Mouse (Mus musculus): ENCODE data around the gene Pts.
A peak's percentile ranks its signal among the peaks of the same experiment; 100 is the strongest.

Pts gene

DNA sequence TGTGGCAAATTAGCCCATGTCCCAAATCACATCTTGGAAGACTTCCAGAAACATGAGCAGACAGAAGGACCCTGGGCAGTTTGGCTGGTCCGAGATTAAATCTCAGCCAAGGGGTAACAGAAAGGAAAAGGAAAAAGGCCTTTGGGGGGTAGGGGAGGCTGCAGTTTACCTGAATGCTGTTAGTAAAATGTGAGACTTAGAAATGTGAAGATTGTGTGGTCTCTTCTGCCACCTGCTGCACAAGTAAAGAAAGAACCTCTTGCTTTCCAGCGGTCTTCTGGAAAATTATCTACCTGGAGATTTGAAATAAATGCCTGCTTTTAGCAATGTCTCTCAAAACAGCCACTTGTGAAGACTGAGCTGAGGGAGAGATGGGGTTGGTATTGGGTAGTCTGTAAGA, 2.4 kb upstream of the Pts start:
- DNase-seq = no peak

DNA sequence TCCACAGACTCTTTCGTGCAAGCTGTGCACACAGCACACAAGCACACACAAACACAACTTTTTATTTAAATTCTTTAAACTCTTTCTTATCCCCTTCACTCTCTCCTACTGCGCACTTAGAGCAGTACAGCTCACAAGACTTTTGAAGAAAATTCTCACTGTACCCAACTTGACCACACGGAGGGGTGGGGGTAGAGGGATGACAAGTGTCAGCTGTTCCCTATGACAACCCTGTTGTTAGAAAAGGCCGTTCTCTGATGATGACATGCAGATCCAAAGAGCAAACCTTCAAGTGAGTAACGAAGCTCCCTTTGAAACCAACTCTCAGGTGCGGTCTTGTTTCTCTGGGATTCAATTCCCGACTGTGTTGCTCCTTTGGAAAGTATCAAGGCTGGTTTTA, 664 bp downstream of the Pts start:
- DNase-seq = no peak

DNA sequence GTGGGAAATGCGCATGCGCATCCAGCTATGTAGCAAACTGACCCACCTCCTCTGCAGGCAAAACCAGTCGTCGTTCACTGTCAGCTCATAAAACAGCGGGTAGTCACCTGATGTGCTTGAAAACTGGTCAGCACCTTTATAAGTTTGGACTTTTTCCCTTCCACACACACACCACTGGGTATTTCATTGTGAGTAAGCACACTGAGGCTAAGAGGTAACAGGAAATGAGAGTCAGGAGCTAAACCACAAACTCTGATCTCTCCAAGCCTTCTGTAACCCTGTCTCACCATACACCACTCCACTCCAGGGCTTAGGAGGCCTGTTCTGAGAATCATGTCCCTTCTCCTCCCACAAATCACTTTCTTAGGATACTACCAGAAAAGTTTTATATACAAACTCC, 2.9 kb downstream of the Pts start:
- DNase-seq = no peak

DNA sequence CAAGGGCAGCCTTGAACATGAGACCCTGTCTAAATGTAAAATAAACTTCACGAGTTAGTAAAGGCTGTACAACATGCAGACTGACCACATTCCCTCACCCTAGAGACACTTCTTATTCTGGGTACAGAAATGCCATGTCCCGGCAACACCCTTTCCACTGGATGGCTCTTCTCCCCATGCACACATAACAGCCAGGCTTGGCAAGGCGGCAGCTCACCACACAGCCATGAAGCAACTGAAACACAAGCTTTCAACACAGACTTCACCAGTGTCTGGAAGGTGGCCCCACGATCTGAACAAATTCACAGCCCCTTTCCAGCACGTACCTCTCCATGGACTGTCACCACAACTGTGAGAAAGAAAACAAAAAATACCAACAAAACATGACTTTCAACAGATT, 3.6 kb downstream of the Pts start:
- no peak for DNase-seq

DNA sequence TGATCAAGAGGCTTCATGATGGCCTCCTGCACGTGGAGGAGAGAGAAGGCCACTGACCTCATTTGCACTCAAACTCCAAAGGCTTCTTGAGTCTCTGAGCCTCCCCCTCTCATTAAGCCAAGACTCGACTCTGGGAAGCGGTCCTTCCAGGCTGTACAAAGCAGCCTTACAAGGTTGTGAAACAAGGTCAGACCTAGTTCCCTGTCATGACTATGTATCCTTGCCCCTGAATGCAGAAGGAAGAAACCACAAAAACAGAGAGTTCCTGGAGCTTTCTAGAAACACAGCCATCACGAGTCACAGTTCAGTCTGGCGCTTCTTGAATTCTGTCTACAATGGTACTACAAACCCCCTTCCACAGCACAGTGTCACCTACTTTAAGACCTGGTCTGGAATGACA, 6.0 kb downstream of the Pts start:
- DNase-seq = peak in 1 of 2 experiments; percentile 23

DNA sequence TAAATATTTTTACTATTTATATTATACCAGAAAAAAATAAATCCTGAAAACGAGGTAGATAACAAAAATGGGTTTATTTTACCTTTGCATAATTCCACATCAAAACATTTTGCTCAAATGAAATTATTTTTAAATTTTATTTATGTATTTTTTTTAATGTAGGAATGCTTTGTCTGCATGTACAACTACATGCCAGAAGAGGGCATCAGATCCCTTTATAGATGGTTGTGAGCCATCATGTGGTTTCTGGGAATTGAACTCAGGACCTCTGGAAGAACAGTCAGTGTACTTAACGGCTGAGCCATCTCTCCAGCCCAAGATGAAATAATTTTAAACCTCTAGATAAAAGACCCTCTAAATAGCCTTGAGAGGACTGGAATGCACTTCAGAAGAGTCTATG, 7.0 kb downstream of the Pts start:
- DNase-seq = no peak

DNA sequence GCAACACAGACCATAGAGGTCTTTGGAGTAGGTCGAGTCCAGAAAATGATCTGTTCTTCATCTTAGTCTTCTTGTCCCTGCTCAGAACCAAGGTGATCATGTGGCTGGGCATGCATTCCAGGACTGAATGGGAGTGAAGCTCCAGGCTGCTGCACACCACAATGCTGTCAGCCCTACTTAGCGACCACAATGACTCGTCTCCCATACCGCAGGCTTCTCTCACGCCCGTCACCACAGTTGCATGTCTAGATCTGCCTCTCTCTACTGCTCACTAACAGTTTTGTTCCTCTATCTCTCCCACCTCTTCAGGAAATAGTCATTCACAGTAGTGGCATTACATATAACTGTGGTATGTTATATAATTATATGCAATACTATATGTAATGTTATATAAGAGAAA, 7.8 kb downstream of the Pts start:
- no peak for DNase-seq

DNA sequence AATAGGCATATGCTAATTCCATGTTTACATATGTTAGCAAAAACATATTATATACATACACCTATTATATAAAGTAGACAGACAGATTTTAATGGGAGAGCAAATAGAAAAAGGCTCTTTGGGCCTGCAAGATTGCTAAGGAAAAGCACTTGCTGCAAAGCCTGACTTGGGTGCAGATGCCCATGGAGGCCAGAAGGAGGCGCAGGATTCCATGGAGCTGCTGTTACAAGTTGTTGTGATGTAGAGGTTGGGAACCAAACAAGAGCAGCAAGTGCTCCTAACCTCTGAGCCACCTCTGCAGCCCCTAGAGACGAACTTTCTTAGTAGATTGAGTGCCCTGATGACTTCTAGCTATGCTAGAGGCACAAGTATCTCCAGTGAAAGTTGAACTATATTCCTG, 9.7 kb downstream of the Pts start:
- DNase-seq = no peak

DNA sequence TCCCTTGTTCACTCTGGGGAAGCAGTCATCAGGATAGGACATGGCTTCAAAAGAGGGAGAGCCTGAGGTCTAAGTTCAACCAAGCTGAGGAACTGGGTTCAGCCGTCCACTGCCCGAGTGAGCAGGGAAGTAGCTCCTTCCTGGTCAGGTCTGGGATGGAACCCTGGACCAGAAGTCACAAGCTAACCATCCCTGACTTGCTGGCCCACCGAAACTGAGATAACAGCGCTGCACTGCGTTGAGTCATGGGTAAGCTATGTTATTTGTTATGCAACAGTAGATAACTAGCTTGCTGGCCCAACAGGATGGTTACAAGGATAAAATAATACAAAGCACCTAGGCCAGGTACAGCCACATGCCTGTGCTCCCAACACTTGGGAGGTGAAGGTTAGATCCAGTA, 13.1 kb downstream of the Pts start:
- no peak for DNase-seq

DNA sequence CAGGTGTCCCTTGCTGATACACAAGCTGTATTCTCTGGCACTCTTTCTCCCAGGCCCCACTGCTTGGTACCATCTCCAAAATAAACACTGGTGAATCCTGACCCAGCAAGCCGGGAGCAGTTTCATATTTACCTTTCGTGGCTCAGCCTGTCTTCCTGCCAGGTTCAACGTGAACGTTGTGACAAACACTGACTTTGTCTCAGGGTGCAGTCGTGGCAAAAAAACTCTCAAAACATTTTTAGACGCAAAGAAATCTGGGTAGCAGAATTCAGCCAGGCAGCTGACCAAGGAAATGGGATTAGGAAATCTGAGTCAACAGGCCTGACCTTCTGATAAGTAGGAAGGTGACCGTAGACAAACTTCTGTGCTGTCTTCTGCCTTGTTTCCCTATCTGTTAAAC, 21.0 kb downstream of the Pts start:
- no peak for DNase-seq

DNA sequence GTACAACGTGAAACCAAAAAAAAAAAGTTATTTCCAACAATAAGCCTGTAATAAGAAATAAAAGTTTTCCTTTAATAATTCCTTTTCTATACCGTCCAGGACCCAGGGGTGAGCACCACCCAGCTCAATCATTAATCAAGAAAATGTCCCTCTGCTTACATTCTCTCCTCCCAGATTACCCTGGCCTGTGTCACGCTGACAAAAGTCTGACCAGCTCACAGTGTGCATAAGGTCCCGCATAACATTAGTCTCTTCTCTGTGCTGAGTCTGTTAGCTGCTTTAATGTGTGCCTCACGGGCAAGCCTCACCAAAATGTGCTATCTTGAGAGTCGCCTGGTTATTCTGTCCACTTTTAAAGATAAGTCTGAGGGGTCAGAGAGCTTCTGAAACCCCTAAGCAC, 23.1 kb downstream of the Pts start:
- DNase-seq = no peak

DNA sequence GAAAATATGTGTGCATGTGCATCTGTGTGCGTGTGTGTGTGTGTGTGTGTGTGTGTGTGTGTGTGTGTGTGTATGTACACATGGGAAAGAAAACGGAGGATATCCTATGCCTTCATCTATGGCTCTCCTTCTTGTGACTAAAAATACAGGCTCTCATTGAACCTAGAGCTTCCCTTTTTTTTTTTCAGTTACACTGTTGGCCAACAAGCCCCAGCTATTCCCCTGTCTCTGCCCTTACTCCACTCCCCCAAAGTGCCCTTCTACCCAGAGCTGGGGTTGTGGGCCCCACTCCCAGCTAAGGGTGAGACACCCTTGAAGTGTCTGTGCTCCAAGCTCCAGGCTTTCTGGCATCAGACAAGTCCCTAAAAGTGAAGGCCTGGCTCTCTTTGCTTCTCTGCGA, 25.6 kb downstream of the Pts start:
- DNase-seq = no peak

DNA sequence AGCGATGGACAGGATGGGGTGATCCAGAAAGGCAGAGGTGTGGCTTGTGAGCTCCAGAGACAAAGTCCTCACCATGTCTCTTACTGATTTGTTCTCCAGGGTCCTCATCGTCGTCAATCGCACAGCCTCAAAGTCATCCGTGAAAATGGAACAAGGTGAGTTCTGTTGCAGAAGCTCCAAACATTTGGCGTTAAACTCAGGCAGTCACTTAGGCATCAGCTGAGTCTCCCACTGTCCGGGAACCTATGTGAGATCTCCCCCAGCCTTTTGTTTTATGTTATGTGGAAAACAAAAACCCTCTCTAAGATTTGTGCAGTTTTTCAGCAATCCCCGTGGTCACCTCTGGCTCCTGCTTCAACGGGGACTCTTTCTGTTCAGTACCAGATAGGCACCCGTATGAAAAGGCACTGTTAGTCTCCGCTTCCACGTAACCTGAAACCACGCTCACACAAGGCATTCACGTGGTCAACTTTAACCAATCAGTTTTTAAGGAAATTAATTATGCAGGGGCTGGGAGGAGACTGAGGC, 27.5 kb downstream of the Pts start:
- DNase-seq = no peak

DNA sequence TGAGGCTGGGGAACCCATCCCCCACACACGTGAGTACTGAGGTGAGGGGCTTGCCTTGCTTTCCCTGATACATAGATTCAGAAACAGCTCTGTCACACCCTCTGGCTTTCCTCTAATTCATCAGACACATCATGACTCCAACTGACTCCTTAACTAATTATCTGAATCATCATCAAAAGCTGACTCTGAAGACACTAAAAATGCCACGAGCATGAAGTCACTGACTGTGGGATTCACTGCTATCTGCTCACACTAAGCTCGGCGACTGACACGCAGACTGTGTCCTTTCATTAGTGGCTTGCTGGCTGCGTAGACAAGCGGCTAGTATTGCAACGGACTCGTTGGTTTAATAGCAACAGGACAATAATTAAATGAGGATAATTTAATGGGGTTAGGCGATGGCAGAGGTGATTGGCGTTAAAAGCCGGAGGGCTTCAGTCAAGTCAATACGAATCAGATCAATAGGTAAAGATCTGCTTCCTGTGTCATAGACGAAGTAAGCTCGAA, 28.0 kb downstream of the Pts start:
- no peak for DNase-seq

DNA sequence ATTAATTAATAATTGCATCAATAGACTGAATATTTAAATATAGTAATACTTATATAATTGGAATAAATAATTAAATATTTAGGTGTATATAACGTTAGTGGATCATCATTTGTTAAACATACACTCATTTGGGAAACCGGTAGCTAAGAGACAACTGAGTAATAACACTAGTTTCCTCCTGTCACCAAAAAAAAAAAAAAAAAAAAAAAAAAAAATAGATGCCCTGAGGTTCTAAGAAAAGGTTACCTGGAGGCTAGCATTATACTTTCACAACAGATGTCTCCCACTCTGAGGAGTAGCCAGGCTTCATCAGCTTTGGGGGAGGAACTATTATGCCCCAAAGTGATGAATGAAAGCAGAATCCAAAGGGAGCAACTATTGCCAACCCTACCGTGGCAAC, 28.7 kb downstream of the Pts start:
- no peak for DNase-seq

DNA sequence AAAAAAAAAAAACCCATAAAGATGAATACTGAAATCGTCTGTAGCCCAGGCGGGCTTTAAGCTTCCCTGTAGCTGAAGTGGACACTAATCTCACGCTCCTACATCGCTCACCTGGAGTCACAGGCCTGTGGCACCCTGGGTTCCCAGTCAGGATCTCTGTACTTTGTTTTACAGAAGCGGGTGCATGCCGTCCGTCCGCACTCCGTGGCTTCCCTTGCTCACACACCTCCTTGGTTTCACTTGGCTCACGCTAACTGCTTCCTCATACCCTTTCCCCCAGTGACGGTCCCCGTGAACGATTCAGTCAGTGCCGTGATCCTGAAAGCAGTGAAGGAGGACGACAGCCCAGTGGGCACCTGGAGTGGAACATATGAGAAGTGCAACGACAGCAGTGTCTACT, 29.7 kb downstream of the Pts start:
- DNase-seq = peak in 1 of 2 experiments; percentile 11

DNA sequence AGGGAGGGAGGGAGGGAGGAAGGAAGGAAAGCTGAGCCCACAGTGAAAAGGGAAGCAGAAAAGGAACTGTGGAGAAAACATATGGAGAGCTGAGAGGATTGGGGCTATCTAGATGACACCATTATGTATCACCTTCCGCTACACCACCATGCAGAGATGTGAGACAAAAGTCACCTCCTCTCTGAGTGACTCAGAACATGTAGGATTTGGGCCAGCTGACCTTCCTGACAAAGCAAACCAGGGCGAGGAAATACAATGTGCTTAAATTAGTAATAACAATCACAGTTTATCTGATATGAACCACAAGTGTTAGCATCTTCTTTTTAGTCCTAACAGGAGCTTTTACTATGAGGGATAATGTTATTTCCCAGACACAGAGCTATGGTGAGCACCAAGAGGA, 31.0 kb downstream of the Pts start:
- DNase-seq = no peak

DNA sequence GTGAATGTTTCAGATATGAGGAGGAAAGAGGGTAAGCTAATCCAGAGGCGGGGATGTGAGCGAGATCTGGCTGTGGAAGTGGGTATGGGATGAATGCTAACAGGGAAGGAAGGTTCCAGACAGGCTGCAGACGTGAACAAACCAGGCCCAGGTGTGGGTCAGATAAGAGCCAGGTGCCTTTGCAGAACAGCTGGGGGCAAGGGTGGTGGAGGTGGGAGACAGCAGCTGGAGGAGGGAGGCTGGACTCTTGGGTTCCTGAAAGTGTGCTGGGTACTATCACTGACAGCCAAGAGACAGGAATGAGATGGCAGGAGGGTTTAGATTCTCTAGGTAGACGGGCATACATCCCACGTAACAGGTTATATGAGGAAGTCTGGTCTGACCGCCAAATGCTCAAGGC, 31.4 kb downstream of the Pts start:
- no peak for DNase-seq

DNA sequence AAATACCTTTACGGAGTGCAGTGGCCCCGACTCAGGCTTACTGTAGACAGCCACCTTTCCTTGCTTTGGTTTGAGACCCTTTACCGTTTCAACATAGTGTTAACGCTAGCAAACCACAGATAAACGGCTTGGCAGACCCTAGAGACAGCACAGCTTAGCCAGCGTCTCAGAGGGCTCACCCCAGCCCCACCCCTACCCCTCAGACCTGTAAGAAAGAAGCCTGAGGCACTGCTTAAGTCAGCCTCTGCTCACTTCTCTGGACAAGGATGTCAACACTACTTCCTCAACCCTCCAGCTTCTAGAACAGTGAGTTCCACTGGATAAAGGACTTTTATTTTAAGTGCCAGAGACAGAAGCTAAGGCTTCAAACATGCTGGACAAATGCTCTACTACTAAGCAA, 32.0 kb downstream of the Pts start:
- DNase-seq = no peak

DNA sequence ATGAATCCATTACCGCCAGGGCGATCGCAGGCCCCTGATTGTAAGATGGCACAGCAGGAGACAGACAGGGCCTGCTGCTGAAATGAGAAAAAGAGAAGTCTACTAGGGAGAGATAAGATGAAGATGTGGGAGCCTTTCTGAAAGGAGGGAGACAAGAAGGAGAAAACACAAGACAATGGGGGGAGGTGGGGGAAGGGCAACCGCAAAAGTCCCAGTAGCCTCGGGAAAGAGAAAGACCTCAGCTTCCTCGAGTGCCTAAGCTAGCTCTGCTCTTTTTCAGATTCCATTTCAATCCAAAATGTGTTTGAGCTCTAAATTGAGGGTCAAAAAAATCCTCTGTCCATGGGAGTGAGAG, 32.4 kb downstream of the Pts start:
- no peak for DNase-seq

DNA sequence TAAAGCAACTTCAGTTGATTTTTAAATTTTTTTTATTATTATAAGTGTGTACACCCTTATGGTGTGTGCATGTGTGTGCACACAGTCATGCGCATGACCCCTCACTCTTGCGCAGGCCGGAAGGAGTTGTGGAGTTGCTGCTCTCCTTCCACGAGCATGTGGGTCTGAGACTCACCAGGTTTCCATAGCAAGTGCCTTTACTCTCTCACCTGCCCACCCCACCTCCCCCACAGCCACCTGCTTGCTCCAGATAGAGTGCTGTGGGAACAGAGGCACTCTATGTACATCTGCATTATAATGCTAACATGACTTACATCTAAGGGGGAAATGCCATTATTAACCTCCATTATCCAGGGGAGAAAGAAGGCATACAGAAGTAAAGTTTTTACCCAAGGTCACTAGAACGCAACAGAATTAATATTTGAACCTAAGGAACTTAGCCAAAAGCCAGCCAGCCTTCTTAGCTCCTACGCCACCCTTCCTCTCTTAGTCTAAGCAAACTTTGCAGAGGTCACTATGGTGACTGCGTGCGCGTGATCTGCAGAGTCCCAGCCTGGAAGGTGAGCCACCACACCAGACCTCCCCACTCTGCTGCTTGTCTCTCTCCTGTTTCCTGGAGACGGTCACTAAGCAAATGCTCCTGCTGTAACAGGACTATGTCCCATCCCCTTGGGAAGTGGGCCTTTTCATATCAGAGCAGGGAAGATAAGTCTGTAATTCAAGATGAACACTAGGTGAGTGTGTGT, 32.9 kb downstream of the Pts start:
- peak; percentile 59 to 79 for DNase-seq

DNA sequence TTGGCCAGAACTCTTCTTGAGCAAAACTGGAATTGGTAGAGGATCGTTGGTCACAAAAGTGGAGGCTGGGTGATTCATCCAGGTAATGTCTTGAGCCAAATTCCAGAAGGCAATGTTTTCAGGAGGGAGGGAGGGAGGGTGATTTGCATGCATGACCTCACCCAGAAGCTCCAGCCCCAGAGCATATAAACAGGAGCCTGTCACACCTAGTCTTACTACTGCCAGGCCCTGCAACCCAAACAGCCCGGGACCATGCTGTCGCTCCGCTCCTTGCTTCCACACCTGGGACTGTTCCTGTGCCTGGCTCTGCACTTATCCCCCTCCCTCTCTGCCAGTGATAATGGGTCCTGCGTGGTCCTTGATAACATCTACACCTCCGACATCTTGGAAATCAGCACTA, 34.2 kb downstream of the Pts start, which contains the start of gene Plet1:
TSS of gene Plet1 (plus strand) at position 215 of the 400 bp plus-strand sequence.
- no peak for DNase-seq

DNA sequence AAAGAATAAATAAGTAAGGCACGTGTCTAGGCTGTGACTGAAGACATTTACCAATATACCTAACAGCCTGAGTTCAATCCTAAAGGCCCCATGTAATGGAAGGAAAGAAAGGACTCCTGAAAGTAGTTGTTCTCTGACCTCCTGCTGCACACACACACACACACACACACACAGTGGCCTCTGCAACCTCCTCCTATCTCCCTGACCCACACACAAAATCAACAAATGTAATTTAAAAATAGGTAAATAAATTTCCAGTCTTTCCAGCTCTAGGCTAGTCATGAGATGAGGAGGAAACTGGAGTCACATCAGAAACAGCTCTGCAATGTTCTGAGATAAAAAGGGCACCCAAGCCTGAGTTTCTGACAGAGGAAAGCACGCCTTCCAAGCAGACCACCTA, 34.7 kb downstream of the Pts start:
- no peak for DNase-seq

DNA sequence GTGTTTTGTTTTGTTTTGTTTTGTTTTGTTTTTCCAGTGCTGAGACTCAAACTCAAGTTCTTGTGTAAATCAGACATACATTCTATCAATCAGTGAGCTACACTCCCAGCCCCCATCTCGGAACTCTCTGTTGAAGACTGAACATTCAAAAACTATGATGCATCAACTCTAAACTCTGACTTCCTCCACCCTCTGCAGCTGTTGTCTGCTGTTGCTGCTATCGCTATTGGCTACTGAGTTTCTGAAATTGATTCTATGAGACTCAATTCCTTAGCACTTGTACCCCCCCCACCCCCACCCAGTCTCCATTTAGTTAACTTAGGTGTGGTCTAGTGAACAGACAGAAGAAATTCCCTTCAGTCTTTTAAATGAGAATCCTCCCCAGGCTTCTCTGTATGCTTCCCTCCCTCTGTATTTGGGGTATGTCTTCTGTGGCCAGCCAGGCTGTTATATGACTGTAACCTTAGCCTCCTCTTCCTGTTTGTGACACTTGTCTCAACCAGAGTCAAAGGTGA, 36.9 kb downstream of the Pts start:
- no peak for DNase-seq

DNA sequence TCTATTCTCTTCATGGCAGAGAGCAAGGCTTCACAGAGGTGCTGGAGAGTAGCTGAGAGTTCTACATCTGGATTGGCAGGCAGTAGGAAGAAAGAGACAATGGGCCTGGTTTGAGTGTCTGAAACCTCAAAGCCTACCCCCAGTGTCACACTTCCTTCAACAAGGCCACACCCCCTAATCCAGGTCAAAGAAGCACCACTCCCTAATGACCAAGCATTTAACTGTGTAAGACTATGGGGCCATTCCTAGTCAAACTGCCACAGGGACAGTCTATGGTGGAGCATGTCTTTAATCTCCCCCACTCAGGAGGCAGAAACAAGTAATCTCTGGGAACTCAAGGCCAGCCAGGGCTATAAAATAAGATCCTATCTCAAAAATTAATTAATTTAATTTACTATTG, 37.7 kb downstream of the Pts start:
- no peak for DNase-seq

Measured in lung, adult 18-20 months (tissue).